Mouse (Mus musculus) kidney, postnatal 25 days (tissue): ENCODE measurements at regions not wholly inside any gene's neighbourhood (a gene's known extent, or its start where the extent isn't known, plus 50 kb on each side); places are given as distances from the start of the nearest gene placed in this dataset.

ENCODE experiments used
- DNase-seq, 2 experiments: peaks; one replicate each; pipeline ENCODE4 v3.0.0; 2021; ENCODE audit warnings: mixed read lengths in 2 of 2

DNA sequence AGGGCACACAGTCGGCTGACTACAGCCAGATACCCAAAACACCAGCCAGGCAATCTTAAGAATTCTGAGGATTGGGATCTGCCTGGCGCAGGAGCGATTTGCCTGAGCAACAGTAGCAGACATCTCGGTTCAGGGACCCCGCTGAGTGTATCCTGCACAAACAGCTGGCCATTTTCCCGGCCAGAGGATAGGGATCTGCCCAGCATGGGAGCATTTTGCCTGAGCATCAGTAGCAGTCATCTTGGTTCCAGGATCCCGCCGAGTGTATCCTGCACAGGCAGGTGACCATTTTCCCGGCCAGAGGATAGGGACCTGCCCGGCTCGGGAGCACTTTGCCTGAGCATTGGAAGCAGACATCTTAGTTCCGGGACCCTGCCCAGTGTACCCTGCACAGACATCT, 367.4 kb downstream of the Nyap2 start:
- peak in 1 of 2 experiments; percentile 32 for DNase-seq
